Mouse (Mus musculus): ENCODE measurements at regions not wholly inside any gene's neighbourhood (a gene's known extent, or its start where the extent isn't known, plus 50 kb on each side); places are given as distances from the start of the nearest gene placed in this dataset.

GRCm38 (mm10) chr10:67377643-67378223, 92.6 kb upstream of the Nrbf2 start:
- Histone ChIP-seq H3K9me3 (ENCODE audit: control insufficient read depth, low read length) (no peaks in the 10 kb centered on the region), H3K4me2 (ENCODE audit: low read depth, low read length) (peak overlapping the region; percentile 23; the same call in 1 of the 2 replicates), H3K27ac (ENCODE audit: low read length) (no peak overlapping the region), H3K4me1 (ENCODE audit: control insufficient read depth, insufficient read depth, low read length) (peaks cover 4% of the 10 kb centered on the region), H3K27me3 (replicated peaks; ENCODE audit: control insufficient read depth, insufficient read depth, low read length) (no peaks in the 10 kb centered on the region), H3K9ac (ENCODE audit: low read depth, low read length) (no peak overlapping the region), H3K36me3 (ENCODE audit: control insufficient read depth, insufficient read depth, low read length) (no peaks in the 10 kb centered on the region), H3K4me3 (ENCODE audit: low read length) (no peak overlapping the region)
- 50% methylated on average over 17 of the region's 17 CpGs for WGBS
- peak; percentile 68 for ATAC-seq

- Histone ChIP-seq H3K4me1 (ENCODE audit: control insufficient read depth, insufficient read depth, low read length) (no peaks in the 10 kb centered on the region), H3K27me3 (replicated peaks; ENCODE audit: control insufficient read depth, insufficient read depth, low read length) (no peaks in the 10 kb centered on the region), H3K4me2 (ENCODE audit: low read depth, low read length) (no peak overlapping the region), H3K27ac (ENCODE audit: low read length) (no peak overlapping the region), H3K4me3 (ENCODE audit: low read length) (no peak overlapping the region), H3K9ac (ENCODE audit: low read depth, low read length) (no peak overlapping the region), H3K9me3 (ENCODE audit: control insufficient read depth, low read length) (no peaks in the 10 kb centered on the region), H3K36me3 (ENCODE audit: control insufficient read depth, insufficient read depth, low read length) (no peaks in the 10 kb centered on the region)
- 75% methylated on average over 5 of the region's 5 CpGs for WGBS
- no peak for ATAC-seq
Observed at GRCm38 (mm10) chr10:67380174-67380573, 95.1 kb upstream of the Nrbf2 start.

GRCm38 (mm10) chr10:67383352-67383751, 98.2 kb upstream of the Nrbf2 start:
- Histone ChIP-seq H3K9me3 (ENCODE audit: control insufficient read depth, low read length) (no peaks in the 10 kb centered on the region), H3K27ac (ENCODE audit: low read length) (no peak overlapping the region), H3K9ac (ENCODE audit: low read depth, low read length) (no peak overlapping the region), H3K4me2 (ENCODE audit: low read depth, low read length) (no peak overlapping the region), H3K27me3 (replicated peaks; ENCODE audit: control insufficient read depth, insufficient read depth, low read length) (no peaks in the 10 kb centered on the region), H3K36me3 (ENCODE audit: control insufficient read depth, insufficient read depth, low read length) (no peaks in the 10 kb centered on the region), H3K4me3 (ENCODE audit: low read length) (no peak overlapping the region), H3K4me1 (ENCODE audit: control insufficient read depth, insufficient read depth, low read length) (no peaks in the 10 kb centered on the region)
- ATAC-seq: no peak
- WGBS: 82% methylated on average over 4 of the region's 4 CpGs

GRCm38 (mm10) chr10:67383802-67384567, 98.9 kb upstream of the Nrbf2 start:
- Histone ChIP-seq H3K4me1 (ENCODE audit: control insufficient read depth, insufficient read depth, low read length) (no peaks in the 10 kb centered on the region), H3K4me2 (ENCODE audit: low read depth, low read length) (no peak overlapping the region), H3K36me3 (ENCODE audit: control insufficient read depth, insufficient read depth, low read length) (no peaks in the 10 kb centered on the region), H3K9ac (ENCODE audit: low read depth, low read length) (no peak overlapping the region), H3K4me3 (ENCODE audit: low read length) (no peak overlapping the region), H3K27me3 (replicated peaks; ENCODE audit: control insufficient read depth, insufficient read depth, low read length) (no peaks in the 10 kb centered on the region), H3K27ac (ENCODE audit: low read length) (no peak overlapping the region), H3K9me3 (ENCODE audit: control insufficient read depth, low read length) (no peaks in the 10 kb centered on the region)
- 90% methylated on average over 16 of the region's 16 CpGs for WGBS
- ATAC-seq: no peak

- Histone ChIP-seq H3K4me1 (ENCODE audit: control insufficient read depth, insufficient read depth, low read length) (no peaks in the 10 kb centered on the region), H3K4me2 (ENCODE audit: low read depth, low read length) (no peak overlapping the region), H3K9ac (ENCODE audit: low read depth, low read length) (no peak overlapping the region), H3K27me3 (replicated peaks; ENCODE audit: control insufficient read depth, insufficient read depth, low read length) (no peaks in the 10 kb centered on the region), H3K36me3 (ENCODE audit: control insufficient read depth, insufficient read depth, low read length) (no peaks in the 10 kb centered on the region), H3K4me3 (ENCODE audit: low read length) (no peak overlapping the region), H3K9me3 (ENCODE audit: control insufficient read depth, low read length) (no peaks in the 10 kb centered on the region), H3K27ac (ENCODE audit: low read length) (no peak overlapping the region)
- WGBS: 80% methylated on average over 4 of the region's 4 CpGs
- ATAC-seq: no peak
Observed at GRCm38 (mm10) chr10:67384568-67384958, 99.5 kb upstream of the Nrbf2 start.

GRCm38 (mm10) chr10:67385966-67386365, 100.9 kb upstream of the Nrbf2 start:
- no peaks in the 10 kb centered on the region for H3K27me3 ChIP-seq (replicated peaks; ENCODE audit: control insufficient read depth, insufficient read depth, low read length)
- no peaks in the 10 kb centered on the region for H3K9me3 ChIP-seq (ENCODE audit: control insufficient read depth, low read length)
- H3K4me1 ChIP-seq (ENCODE audit: control insufficient read depth, insufficient read depth, low read length): no peaks in the 10 kb centered on the region
- WGBS: 86% methylated on average over 5 of the region's 5 CpGs
- no peak overlapping the region for H3K4me3 ChIP-seq (ENCODE audit: low read length)
- no peak overlapping the region for H3K9ac ChIP-seq (ENCODE audit: low read depth, low read length)
- no peak for ATAC-seq
- no peaks in the 10 kb centered on the region for H3K36me3 ChIP-seq (ENCODE audit: control insufficient read depth, insufficient read depth, low read length)
- H3K27ac ChIP-seq (ENCODE audit: low read length): no peak overlapping the region
- no peak overlapping the region for H3K4me2 ChIP-seq (ENCODE audit: low read depth, low read length)

GRCm38 (mm10) chr10:67388755-67389154, 103.7 kb upstream of the Nrbf2 start:
- Histone ChIP-seq H3K27me3 (replicated peaks; ENCODE audit: control insufficient read depth, insufficient read depth, low read length) (no peaks in the 10 kb centered on the region), H3K4me2 (ENCODE audit: low read depth, low read length) (no peak overlapping the region), H3K4me3 (ENCODE audit: low read length) (no peak overlapping the region), H3K36me3 (ENCODE audit: control insufficient read depth, insufficient read depth, low read length) (no peaks in the 10 kb centered on the region), H3K4me1 (ENCODE audit: control insufficient read depth, insufficient read depth, low read length) (no peaks in the 10 kb centered on the region), H3K9ac (ENCODE audit: low read depth, low read length) (no peak overlapping the region), H3K9me3 (ENCODE audit: control insufficient read depth, low read length) (no peaks in the 10 kb centered on the region), H3K27ac (ENCODE audit: low read length) (no peak overlapping the region)
- 67% methylated on average over 5 of the region's 6 CpGs for WGBS
- no peak for ATAC-seq

GRCm38 (mm10) chr10:67400434-67400833, 115.3 kb upstream of the Nrbf2 start:
- no peak overlapping the region for H3K4me2 ChIP-seq (ENCODE audit: low read depth, low read length)
- H3K9ac ChIP-seq (ENCODE audit: low read depth, low read length): no peak overlapping the region
- ATAC-seq: no peak
- H3K36me3 ChIP-seq (ENCODE audit: control insufficient read depth, insufficient read depth, low read length): no peaks in the 10 kb centered on the region
- no peaks in the 10 kb centered on the region for H3K4me1 ChIP-seq (ENCODE audit: control insufficient read depth, insufficient read depth, low read length)
- 68% methylated on average over 5 of the region's 5 CpGs for WGBS
- H3K4me3 ChIP-seq (ENCODE audit: low read length): no peak overlapping the region
- H3K27me3 ChIP-seq (replicated peaks; ENCODE audit: control insufficient read depth, insufficient read depth, low read length): no peaks in the 10 kb centered on the region
- H3K9me3 ChIP-seq (ENCODE audit: control insufficient read depth, low read length): no peaks in the 10 kb centered on the region
- no peak overlapping the region for H3K27ac ChIP-seq (ENCODE audit: low read length)

GRCm38 (mm10) chr10:67401409-67401808, 116.3 kb upstream of the Nrbf2 start:
- 50% methylated on average over 6 of the region's 6 CpGs for WGBS
- no peaks in the 10 kb centered on the region for H3K27me3 ChIP-seq (replicated peaks; ENCODE audit: control insufficient read depth, insufficient read depth, low read length)
- no peaks in the 10 kb centered on the region for H3K36me3 ChIP-seq (ENCODE audit: control insufficient read depth, insufficient read depth, low read length)
- ATAC-seq: no peak
- no peak overlapping the region for H3K27ac ChIP-seq (ENCODE audit: low read length)
- H3K4me1 ChIP-seq (ENCODE audit: control insufficient read depth, insufficient read depth, low read length): no peaks in the 10 kb centered on the region
- H3K9me3 ChIP-seq (ENCODE audit: control insufficient read depth, low read length): no peaks in the 10 kb centered on the region
- H3K4me3 ChIP-seq (ENCODE audit: low read length): no peak overlapping the region
- no peak overlapping the region for H3K4me2 ChIP-seq (ENCODE audit: low read depth, low read length)
- no peak overlapping the region for H3K9ac ChIP-seq (ENCODE audit: low read depth, low read length)

All from intestine, embryonic 16.5 days (tissue).